Mouse (Mus musculus) C2C12 (cell line): Measurements from ENCODE around the gene Cox7a1. TPM values are rescaled to one million over a fixed set of nuclear protein-coding genes. Genes with fewer than 3 reads are reported as not detected.

Source experiments
- H3K27me3 ChIP-seq: one replicate; pipeline ENCODE4 v1.6.1; 2011; ENCODE audit not compliant: control insufficient read depth, insufficient read depth, insufficient read length
- H3K36me3 ChIP-seq: one replicate; pipeline ENCODE4 v1.6.1; 2011; ENCODE audit not compliant: control insufficient read depth, insufficient read depth
- H3K4me3 ChIP-seq: one replicate; pipeline ENCODE4 v1.5.1; 2011; ENCODE audit warnings: mild to moderate bottlenecking, control low read depth; ENCODE audit not compliant: poor library complexity, insufficient read depth, severe bottlenecking
- H3K79me2 ChIP-seq: one replicate; pipeline ENCODE4 v1.6.1; 2011; ENCODE audit not compliant: control insufficient read depth, insufficient read depth
- H3K79me3 ChIP-seq: one replicate; pipeline ENCODE4 v1.6.1; 2011; ENCODE audit warnings: low read depth, control low read depth
- H3ac ChIP-seq: one replicate; pipeline ENCODE3; 2011; ENCODE audit warnings: low read depth; ENCODE audit not compliant: control insufficient read depth, insufficient read length
- CEBPB ChIP-seq: IDR thresholded peaks from one replicate; pipeline ENCODE4 v1.6.1; 2011; ENCODE audit warnings: low read depth, mild to moderate bottlenecking, control low read depth, moderate library complexity
- CTCF ChIP-seq: IDR thresholded peaks from one replicate; pipeline ENCODE4 v1.5.1; 2011; ENCODE audit not compliant: control insufficient read depth, insufficient read depth, insufficient read length
- FOSL1 ChIP-seq: IDR thresholded peaks from one replicate; pipeline ENCODE4 v1.8.0; 2011; ENCODE audit warnings: mild to moderate bottlenecking, low read length; ENCODE audit not compliant: poor library complexity, insufficient read depth, severe bottlenecking
- MAX ChIP-seq: IDR thresholded peaks from one replicate; pipeline ENCODE4 v1.6.1; 2011; ENCODE audit warnings: mild to moderate bottlenecking, control low read depth
- MYOD1 ChIP-seq: IDR thresholded peaks from one replicate; pipeline ENCODE4 v1.6.1; 2011; ENCODE audit warnings: low read depth; ENCODE audit not compliant: control insufficient read depth, insufficient read length
- MYOG ChIP-seq: IDR thresholded peaks from one replicate; pipeline ENCODE4 v1.6.1; 2011; ENCODE audit not compliant: control insufficient read depth, insufficient read length; ENCODE audit errors: extremely low read depth
- USF1 ChIP-seq: IDR thresholded peaks from one replicate; pipeline ENCODE4 v1.6.1; 2011; ENCODE audit warnings: low read depth, mild to moderate bottlenecking, control low read depth, moderate library complexity
- polyA plus RNA-seq: library from polyadenylated mRNA; unstranded; fragments of >200 nt; fragmentation: generic; extraction: Trizol; gene quantifications from one replicate; pipeline ENCODE4 v1.2.1, GENCODE M21; 2012; ENCODE audit warnings: missing spikeins

Cox7a1 gene
- polyA plus RNA-seq, 1 experiment: 7.9 TPM

DNA sequence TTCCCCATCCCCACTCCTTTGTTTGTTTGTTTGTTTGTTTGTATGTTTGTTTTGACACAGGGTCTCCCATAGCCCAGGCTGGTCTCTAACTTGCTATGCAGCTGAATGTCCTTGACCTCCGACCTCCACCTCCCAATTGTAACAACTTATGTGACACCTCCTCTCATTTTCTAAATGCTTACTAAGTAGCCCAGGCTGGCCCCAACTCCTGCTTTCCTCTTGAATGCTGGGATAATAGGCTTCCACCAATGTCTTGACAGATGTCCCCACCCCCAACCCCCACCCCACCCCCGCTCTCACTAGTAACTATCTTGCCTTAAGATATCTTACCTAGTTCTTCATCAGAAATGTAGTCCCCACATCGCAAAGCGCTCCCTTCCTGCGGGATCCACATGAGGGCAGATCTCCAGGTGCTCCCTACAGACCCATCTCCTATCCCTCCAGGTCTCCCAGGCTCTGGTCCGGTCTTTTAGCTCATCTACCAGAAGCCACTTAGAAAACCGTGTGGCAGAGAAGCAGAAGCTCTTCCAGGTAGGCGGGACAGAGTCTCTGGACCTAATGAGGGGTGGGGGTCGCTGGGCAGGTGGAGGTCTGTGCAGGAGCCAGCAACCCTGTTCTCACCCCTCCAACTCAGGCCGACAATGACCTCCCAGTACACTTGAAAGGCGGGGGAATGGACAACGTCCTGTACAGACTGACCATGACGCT is 851 bp downstream of the Cox7a1 start:
- H3K79me2 ChIP-seq: no peaks in the 10 kb centered on the region
- H3K36me3 ChIP-seq: peaks cover 34% of the 10 kb centered on the region
- H3K4me3 ChIP-seq: no peak overlapping the region
- no peaks in the 10 kb centered on the region for H3K27me3 ChIP-seq
- no peaks in the 10 kb centered on the region for H3K79me3 ChIP-seq
- TF ChIP-seq CEBPB: no peak
- TF ChIP-seq CTCF: no peak
- TF ChIP-seq USF1: no peak
- TF ChIP-seq MYOD1: no peak
- no peak for TF ChIP-seq MYOG
- no peak for TF ChIP-seq MAX
- no peak for TF ChIP-seq FOSL1
- no peak overlapping the region for H3ac ChIP-seq

DNA sequence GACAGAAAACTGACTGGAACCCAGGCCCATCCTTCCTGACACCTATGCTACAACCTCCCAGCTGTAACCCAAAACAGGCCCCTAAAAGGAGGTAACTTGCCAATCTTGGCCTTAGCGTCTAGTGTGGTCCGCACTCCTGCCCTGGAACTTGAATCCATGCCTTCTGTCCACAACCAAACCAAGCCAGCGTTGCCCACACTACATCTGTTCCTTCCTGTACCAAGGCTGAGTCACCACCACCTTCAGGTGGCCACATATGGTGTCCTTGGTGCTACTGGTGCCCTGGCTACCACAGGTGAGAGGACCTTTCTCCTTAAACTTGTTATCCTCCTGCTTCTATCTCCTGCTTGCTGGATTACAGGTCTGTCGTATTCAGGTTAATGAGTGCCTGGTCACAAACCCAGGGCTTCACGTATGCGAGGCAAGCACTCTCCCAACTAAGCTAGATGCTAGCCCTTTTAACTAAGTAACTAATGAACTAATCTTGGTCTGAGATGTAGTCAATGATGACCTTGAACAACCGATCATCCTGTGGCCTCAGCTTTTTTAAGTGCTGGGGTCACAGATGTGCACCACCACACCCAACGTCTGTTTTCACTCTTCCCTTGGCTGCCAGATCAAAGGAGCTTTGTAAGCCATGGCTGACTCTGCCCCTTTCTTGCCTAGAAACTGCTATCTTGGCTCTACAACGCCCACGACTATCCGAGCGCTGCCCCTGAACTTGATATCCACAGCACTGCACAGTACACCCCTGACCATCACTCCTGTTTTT is 4.6 kb downstream of the Cox7a1 start:
- H3K36me3 ChIP-seq: peaks cover 56% of the 10 kb centered on the region
- TF ChIP-seq CEBPB (no peak), MYOD1 (no peak), CTCF (no peak), MAX (no peak), MYOG (no peak), USF1 (no peak), FOSL1 (no peak)

DNA sequence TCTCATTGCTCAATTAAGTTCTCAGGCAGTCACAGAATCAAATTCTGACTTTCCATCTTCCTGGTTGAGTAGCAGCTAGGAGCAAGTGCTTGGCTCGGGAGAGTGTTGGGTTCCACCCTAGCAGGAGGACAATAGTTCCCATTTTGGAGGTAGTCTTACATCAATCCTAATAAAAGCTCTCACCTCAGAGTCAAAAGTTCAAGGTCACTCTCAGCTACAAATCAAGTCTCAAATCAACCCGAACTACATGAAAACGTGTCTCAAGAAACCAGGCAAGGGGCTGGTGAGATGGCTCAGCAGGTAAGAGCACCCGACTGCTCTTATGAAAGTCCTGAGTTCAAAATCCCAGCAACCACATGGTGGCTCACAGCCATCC is 5.2 kb downstream of the Cox7a1 start:
- Histone ChIP-seq H3K4me3 (no peak overlapping the region), H3ac (no peak overlapping the region), H3K27me3 (no peaks in the 10 kb centered on the region), H3K36me3 (peaks cover 56% of the 10 kb centered on the region), H3K79me2 (peaks cover 24% of the 10 kb centered on the region), H3K79me3 (peaks cover 16% of the 10 kb centered on the region)
- no peak for TF ChIP-seq CEBPB
- no peak for TF ChIP-seq USF1
- TF ChIP-seq FOSL1: no peak
- TF ChIP-seq MYOD1: no peak
- TF ChIP-seq MAX: no peak
- TF ChIP-seq CTCF: no peak
- no peak for TF ChIP-seq MYOG

More for the DNA sequence above, 4.6 kb downstream of the Cox7a1 start:
- H3K79me3 ChIP-seq: peaks cover 15% of the 10 kb centered on the region
- peaks cover 18% of the 10 kb centered on the region for H3K79me2 ChIP-seq
- no peak overlapping the region for H3ac ChIP-seq
- H3K27me3 ChIP-seq: no peaks in the 10 kb centered on the region
- H3K4me3 ChIP-seq: no peak overlapping the region

DNA sequence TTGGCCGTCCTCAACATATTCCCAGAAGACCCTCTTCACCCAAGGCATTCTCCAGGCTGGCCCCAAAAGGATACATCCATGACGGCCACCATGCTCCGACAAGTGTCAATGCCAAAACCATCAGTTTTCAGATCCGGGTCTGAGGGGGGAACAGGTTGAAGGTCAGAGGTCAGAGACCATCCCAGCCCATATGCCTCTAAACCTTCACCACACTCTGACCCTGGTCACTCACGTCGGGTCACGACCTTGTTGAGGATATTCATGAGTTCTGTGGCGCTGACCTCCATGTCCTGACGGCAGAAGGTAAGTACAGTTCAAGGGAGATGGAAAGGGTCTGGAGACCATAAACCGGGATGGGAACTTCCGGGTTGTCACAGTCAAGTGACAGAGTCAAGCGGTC is 8.1 kb downstream of the Cox7a1 start:
- H3K79me2 ChIP-seq: peaks cover 32% of the 10 kb centered on the region
- TF ChIP-seq FOSL1 (no peak), CTCF (no peak), MYOD1 (no peak), CEBPB (no peak)
- no peak overlapping the region for H3K4me3 ChIP-seq
- no peaks in the 10 kb centered on the region for H3K27me3 ChIP-seq
- peaks cover 20% of the 10 kb centered on the region for H3K79me3 ChIP-seq
- H3K36me3 ChIP-seq: peaks cover 43% of the 10 kb centered on the region
- H3ac ChIP-seq: no peak overlapping the region

DNA sequence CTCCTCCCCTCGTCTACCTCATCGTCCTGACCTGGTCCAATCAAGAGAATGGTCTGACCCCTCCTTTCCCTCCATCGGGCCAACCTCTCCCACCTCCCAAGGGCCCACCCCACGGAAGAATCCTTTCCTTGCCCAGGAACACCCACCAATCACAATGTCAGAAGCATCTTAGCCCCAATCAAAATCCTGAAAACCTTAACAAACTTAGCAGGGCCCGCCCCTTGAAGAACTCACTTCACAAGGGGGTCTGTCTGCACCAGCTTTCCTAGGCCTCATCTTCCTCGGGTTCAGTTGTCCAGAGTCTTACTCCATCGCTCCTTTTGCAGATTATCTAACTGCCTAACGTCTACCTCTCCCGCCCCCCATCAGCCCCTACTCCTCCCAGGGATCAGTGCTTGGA is 9.1 kb downstream of the Cox7a1 start:
- Histone ChIP-seq H3K79me3 (peaks cover 20% of the 10 kb centered on the region), H3K36me3 (peaks cover 35% of the 10 kb centered on the region), H3K79me2 (peaks cover 32% of the 10 kb centered on the region), H3K4me3 (peak overlapping the region; percentile 79), H3K27me3 (no peaks in the 10 kb centered on the region), H3ac (no peak overlapping the region)
- TF ChIP-seq MYOG (no peak), USF1 (no peak), MYOD1 (no peak), CTCF (no peak), MAX (no peak)

DNA sequence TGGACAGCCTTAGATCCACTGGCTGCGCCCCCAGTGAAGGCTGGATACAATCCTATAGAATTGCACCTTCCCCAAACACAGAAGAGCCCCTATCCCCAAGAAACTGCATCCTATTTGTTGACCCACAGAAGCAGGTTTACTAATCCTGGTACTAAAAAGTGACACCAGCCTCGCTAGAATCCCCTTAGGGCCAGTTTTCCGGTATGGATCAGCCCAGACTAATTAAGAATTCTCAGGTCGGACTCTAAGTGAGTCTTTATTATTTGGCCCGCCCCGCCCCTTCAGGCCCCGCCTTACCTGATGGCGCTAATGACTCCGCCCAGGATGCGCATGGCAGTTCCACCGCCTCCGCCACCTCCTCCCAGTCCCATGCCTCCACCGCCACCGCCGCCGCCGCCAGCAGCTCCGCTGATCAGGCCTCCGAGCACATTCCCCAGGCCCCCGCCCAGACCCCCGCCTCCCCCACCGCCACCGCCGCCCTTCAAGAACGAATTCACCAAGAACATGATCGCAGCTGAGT is 9.7 kb downstream of the Cox7a1 start:
- Histone ChIP-seq H3K79me2 (peaks cover 32% of the 10 kb centered on the region), H3K79me3 (peaks cover 20% of the 10 kb centered on the region), H3K27me3 (no peaks in the 10 kb centered on the region), H3K4me3 (peak overlapping the region; percentile 79), H3ac (peak overlapping the region; percentile 20), H3K36me3 (peaks cover 30% of the 10 kb centered on the region)
- TF ChIP-seq CEBPB: no peak
- no peak for TF ChIP-seq MYOD1
- no peak for TF ChIP-seq USF1
- TF ChIP-seq MYOG: no peak
- TF ChIP-seq MAX: no peak
- TF ChIP-seq FOSL1: no peak
- TF ChIP-seq CTCF: no peak
